Mouse (Mus musculus): ENCODE measurements around the gene Efna1. TPM values are rescaled to one million over a fixed set of nuclear protein-coding genes. Genes with fewer than 3 reads are reported as not detected.

The Efna1 gene
- polyA plus RNA-seq, 2 experiments = 42.2 to 52.2 TPM

DNA sequence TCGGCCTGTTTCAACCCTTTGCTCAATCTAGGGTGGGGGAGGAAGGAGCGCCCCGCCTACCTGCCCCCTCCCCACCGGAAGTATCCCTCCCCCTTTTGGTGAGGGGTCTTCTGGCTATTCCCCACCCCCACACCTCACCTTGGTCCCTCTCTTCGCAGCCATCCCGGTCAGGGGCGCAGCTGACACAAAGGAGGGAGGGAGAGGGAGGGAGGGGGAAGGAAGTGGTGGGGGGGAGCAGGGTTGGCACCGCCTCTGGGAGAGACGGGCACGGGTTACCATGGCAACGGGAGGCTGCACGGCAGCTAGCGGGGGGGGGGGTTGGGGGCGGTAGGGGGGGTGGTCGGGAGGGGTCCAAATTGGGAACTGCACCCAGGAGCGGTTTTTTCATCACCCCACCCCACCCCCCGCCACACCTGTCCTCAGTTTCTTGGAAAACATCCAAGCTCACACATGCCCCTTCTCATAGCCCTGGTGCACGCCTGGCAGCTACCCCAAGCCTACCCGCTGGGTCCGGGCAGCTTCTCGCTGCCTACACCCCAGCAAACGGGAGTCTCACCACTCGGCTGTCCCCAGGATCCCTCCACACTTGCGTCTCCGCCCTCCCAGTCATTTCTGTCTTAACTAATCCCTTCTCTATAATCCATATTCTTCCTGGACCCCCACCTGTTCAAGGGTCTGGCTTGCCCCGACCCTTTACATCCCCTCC, 35.8 kb downstream of the Efna1 start:
- H3K4me3 ChIP-seq (replicated peaks; ENCODE audit: low read length) = peak overlapping the region; percentile 86
- TF ChIP-seq POLR2A (IDR thresholded peaks at IDR 0.05; ENCODE audit: borderline replicate concordance, extremely low read depth, insufficient read depth, insufficient read length) = no peak
- H3K4me1 ChIP-seq (ENCODE audit: control insufficient read depth, insufficient read depth, low read length) = peaks cover 29% of the 10 kb centered on the region
- ATAC-seq (ENCODE audit: low FRiP score, low read depth) (peak; percentile 5; the same call in 1 of the 2 replicates), DNase-seq (ENCODE audit: low spot score) (peak; percentile 39)
- H3K27me3 ChIP-seq (ENCODE audit: control insufficient read depth, insufficient read depth, low read length) = no peaks in the 10 kb centered on the region
- H3K36me3 ChIP-seq (ENCODE audit: control insufficient read depth, insufficient read depth, low read length) = peaks cover 31% of the 10 kb centered on the region
- H3K27ac ChIP-seq (replicated peaks; ENCODE audit: low read depth, low read length) = peak overlapping the region; percentile 45
- H3K9ac ChIP-seq (ENCODE audit: low read depth, low read length, severe bottlenecking) = peak overlapping the region; percentile 12
- H3K9me3 ChIP-seq (ENCODE audit: control insufficient read depth, low read length) = no peaks in the 10 kb centered on the region
- H3K4me2 ChIP-seq (replicated peaks; ENCODE audit: low read depth, low read length, severe bottlenecking) = peak overlapping the region; percentile 90
- under 1% methylated on average over 17 of the region's 26 CpGs for WGBS

DNA sequence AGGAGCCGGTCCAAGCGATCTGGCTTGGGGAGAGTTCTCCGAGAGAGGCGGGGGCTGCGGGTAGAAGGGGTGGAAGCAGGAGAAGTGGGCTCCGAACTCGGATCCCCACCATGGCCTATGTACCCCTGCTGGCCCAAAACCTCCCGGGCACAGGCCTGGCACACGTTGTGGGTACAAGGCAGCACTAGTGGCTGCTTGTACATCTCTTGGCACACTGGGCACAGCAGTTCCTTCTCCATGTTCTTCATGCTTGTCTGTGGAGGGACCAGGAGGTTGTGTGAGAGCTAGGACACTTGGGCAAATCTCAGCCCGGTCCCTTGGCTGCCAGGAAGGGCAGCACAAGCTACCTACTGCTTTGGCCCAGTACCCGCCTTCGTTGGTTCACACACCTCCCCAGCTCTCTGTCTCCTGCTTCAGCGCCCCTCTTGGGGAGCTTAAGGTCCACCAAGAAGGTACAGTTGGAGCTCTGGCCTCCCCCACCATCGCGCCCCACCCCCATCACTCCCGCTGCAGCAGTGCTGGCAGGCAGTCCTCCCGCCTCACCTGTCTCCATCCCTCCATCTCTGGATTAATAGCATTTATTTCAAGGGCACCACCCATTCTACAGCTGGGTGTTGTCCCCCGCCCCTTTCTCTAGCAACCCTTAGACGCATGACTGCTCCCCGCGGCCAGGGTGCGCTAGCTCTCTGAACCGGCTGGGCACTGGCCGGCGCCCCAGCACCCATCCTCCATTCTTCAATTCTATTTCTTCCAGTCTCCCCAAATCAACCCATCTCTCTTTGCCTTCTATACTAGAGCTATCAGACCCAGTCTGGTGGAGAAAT, 36.6 kb downstream of the Efna1 start:
- H3K36me3 ChIP-seq (ENCODE audit: control insufficient read depth, insufficient read depth, low read length) = peaks cover 30% of the 10 kb centered on the region
- no peaks in the 10 kb centered on the region for H3K27me3 ChIP-seq (ENCODE audit: control insufficient read depth, insufficient read depth, low read length)
- peak overlapping the region; percentile 86 for H3K4me3 ChIP-seq (replicated peaks; ENCODE audit: low read length)
- H3K4me2 ChIP-seq (replicated peaks; ENCODE audit: low read depth, low read length, severe bottlenecking) = peak overlapping the region; percentile 90
- peak; percentile 14; the same call in 1 of the 2 replicates for ATAC-seq (ENCODE audit: low FRiP score, low read depth)
- H3K27ac ChIP-seq (replicated peaks; ENCODE audit: low read depth, low read length) = peak overlapping the region; percentile 45
- TF ChIP-seq POLR2A (IDR thresholded peaks at IDR 0.05; ENCODE audit: borderline replicate concordance, extremely low read depth, insufficient read depth, insufficient read length) = no peak
- no peaks in the 10 kb centered on the region for H3K9me3 ChIP-seq (ENCODE audit: control insufficient read depth, low read length)
- no peak for DNase-seq (ENCODE audit: low spot score)
- WGBS = 12% methylated on average over 25 of the region's 25 CpGs
- H3K4me1 ChIP-seq (ENCODE audit: control insufficient read depth, insufficient read depth, low read length) = peaks cover 29% of the 10 kb centered on the region
- H3K9ac ChIP-seq (ENCODE audit: low read depth, low read length, severe bottlenecking) = peak overlapping the region; percentile 12

DNA sequence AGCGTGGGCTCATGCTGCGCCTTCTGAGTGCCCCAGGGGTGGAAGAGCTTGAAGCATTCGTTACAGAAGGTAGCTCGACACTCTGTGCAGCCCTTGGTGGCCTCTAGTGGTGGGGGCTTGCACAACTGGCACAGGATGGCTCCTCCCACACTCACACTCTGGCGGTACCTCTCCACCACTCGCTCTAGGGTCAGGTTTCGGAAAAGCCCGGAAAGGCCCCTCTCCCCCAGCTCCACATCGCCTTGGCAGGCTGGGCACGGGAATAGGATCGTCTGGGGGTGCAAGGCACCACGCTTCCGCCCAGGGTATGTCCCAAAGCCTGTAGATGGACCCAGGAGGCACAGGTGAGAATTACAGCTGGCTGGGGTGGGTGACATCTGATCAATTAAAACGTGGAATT, 37.3 kb downstream of the Efna1 start:
- peak; percentile 16; the same call in 1 of the 2 replicates for ATAC-seq (ENCODE audit: low FRiP score, low read depth)

DNA sequence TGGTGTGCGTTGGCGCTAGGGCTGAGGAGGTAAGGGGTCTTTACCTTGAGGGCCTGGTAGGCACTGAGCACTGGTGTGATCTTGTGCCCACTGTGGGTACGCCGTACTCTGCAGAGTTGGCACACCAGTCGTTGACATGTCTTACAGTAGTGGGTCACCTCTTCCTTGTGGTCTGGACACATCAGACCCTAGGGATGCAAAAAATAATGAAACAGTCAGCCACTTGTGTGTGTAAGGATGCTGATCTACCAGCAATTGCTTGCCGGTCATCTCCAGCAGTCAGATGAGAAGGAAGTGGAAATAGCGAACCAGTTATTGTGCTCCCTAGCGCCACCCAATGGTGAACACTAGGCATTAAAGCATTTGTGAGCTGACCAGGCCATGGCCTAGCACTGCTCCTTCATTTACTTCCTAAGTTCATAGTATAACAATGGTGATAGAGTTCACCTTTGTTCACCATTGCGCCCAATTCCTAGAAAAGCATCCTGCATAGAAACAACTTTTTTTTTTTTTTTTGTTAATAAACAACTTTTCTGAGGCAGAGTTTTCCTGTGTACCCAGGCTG, 38.5 kb downstream of the Efna1 start:
- Histone ChIP-seq H3K36me3 (ENCODE audit: control insufficient read depth, insufficient read depth, low read length) (peaks cover 40% of the 10 kb centered on the region), H3K27me3 (ENCODE audit: control insufficient read depth, insufficient read depth, low read length) (no peaks in the 10 kb centered on the region), H3K9me3 (ENCODE audit: control insufficient read depth, low read length) (no peaks in the 10 kb centered on the region), H3K4me2 (replicated peaks; ENCODE audit: low read depth, low read length, severe bottlenecking) (no peak overlapping the region), H3K9ac (ENCODE audit: low read depth, low read length, severe bottlenecking) (no peak overlapping the region), H3K4me1 (ENCODE audit: control insufficient read depth, insufficient read depth, low read length) (peaks cover 28% of the 10 kb centered on the region), H3K4me3 (replicated peaks; ENCODE audit: low read length) (no peak overlapping the region), H3K27ac (replicated peaks; ENCODE audit: low read depth, low read length) (no peak overlapping the region)
- DNase-seq (ENCODE audit: low spot score) = no peak
- ATAC-seq (ENCODE audit: low FRiP score, low read depth) = no peak
- 76% methylated on average over 9 of the region's 9 CpGs for WGBS
- no peak for TF ChIP-seq POLR2A (IDR thresholded peaks at IDR 0.05; ENCODE audit: borderline replicate concordance, extremely low read depth, insufficient read depth, insufficient read length)

More for the DNA sequence above, 37.3 kb downstream of the Efna1 start:
- Histone ChIP-seq H3K4me2 (replicated peaks; ENCODE audit: low read depth, low read length, severe bottlenecking) (peak overlapping the region; percentile 90), H3K4me1 (ENCODE audit: control insufficient read depth, insufficient read depth, low read length) (peaks cover 29% of the 10 kb centered on the region), H3K4me3 (replicated peaks; ENCODE audit: low read length) (peak overlapping the region; percentile 86), H3K27ac (replicated peaks; ENCODE audit: low read depth, low read length) (no peak overlapping the region), H3K9ac (ENCODE audit: low read depth, low read length, severe bottlenecking) (no peak overlapping the region), H3K27me3 (ENCODE audit: control insufficient read depth, insufficient read depth, low read length) (no peaks in the 10 kb centered on the region), H3K36me3 (ENCODE audit: control insufficient read depth, insufficient read depth, low read length) (peaks cover 34% of the 10 kb centered on the region), H3K9me3 (ENCODE audit: control insufficient read depth, low read length) (no peaks in the 10 kb centered on the region)
- DNase-seq (ENCODE audit: low spot score) = peak; percentile 49
- WGBS = 11% methylated on average over 14 of the region's 14 CpGs
- no peak for TF ChIP-seq POLR2A (IDR thresholded peaks at IDR 0.05; ENCODE audit: borderline replicate concordance, extremely low read depth, insufficient read depth, insufficient read length)

DNA sequence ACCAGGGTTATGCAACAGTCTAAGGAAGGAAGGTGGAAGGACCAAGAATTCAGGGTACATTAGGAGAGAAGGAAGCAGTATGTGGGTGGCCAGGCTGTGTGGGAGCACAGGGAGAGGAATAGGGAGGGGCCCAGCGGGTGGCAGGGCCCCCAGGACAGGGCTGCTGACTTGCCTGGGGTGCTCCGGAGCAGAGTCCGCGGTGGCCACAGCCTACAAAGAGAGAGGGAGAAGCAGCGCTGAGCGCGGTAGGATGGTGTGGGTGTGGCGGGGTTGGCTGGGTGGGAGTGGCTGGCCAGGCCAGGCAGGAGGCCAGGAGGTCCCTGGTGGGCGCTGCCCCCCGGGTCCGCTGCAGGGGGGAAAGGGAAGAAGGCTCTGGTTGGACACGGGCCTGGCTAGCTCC, 42.4 kb downstream of the Efna1 start:
- ATAC-seq (ENCODE audit: low FRiP score, low read depth) = no peak

More for the DNA sequence above, 42.4 kb downstream of the Efna1 start:
- Histone ChIP-seq H3K9me3 (ENCODE audit: control insufficient read depth, low read length) (no peaks in the 10 kb centered on the region), H3K36me3 (ENCODE audit: control insufficient read depth, insufficient read depth, low read length) (peaks cover 58% of the 10 kb centered on the region), H3K4me1 (ENCODE audit: control insufficient read depth, insufficient read depth, low read length) (peaks cover 1% of the 10 kb centered on the region), H3K4me2 (replicated peaks; ENCODE audit: low read depth, low read length, severe bottlenecking) (no peak overlapping the region), H3K9ac (ENCODE audit: low read depth, low read length, severe bottlenecking) (no peak overlapping the region), H3K4me3 (replicated peaks; ENCODE audit: low read length) (no peak overlapping the region), H3K27me3 (ENCODE audit: control insufficient read depth, insufficient read depth, low read length) (no peaks in the 10 kb centered on the region), H3K27ac (replicated peaks; ENCODE audit: low read depth, low read length) (no peak overlapping the region)
- no peak for TF ChIP-seq POLR2A (IDR thresholded peaks at IDR 0.05; ENCODE audit: borderline replicate concordance, extremely low read depth, insufficient read depth, insufficient read length)
- 67% methylated on average over 9 of the region's 12 CpGs for WGBS
- no peak for DNase-seq (ENCODE audit: low spot score)
